Mouse (Mus musculus) erythroblast, adult 5-6 weeks (primary cell): ENCODE data around the gene Rreb1. TPM values are rescaled to one million over a fixed set of nuclear protein-coding genes. Genes with fewer than 3 reads are reported as not detected.

Source experiments
- ATAC-seq: replicated peaks from 2 replicates; pipeline ENCODE4 v1.8.0; 2016; ENCODE audit warnings: moderate number of reproducible peaks, mild to moderate bottlenecking, moderate TSS enrichment, inconsistent platforms; ENCODE audit not compliant: poor library complexity, low FRiP score, severe bottlenecking
- total RNA-seq, 2 experiments: library from RNA; stranded (forward) in 1 of 2; stranded (reverse) in 1 of 2; fragments of 150-400 nt in 1 of 2; fragments of 200-764, 138-1000 nt in 1 of 2; gene quantifications; 2 replicates each; pipeline versions ENCODE4 v1.2.3 to v1.2.4; 2015 to 2017; ENCODE audit warnings: low replicate concordance in 2 of 2

Gene Rreb1
- total RNA-seq, 2 experiments from 2014 or later: 8.2 to 11.7 TPM

- ATAC-seq: no peak
Measured at GRCm38 (mm10) chr13:37864697-37865096, 86.5 kb downstream of the Rreb1 start.

GRCm38 (mm10) chr13:37866296-37866695 is 88.1 kb downstream of the Rreb1 start:
- ATAC-seq: no peak

GRCm38 (mm10) chr13:37866846-37867245 is 88.6 kb downstream of the Rreb1 start:
- ATAC-seq: no peak

- no peak for ATAC-seq
Measured at GRCm38 (mm10) chr13:37870118-37870908, 92.1 kb downstream of the Rreb1 start.

- no peak for ATAC-seq
Measured at GRCm38 (mm10) chr13:37872142-37872835, 94.1 kb downstream of the Rreb1 start.

- ATAC-seq: no peak
Measured at GRCm38 (mm10) chr13:37873125-37873891, 95.1 kb downstream of the Rreb1 start.

GRCm38 (mm10) chr13:37875919-37876318 is 97.7 kb downstream of the Rreb1 start:
- ATAC-seq: no peak

- no peak for ATAC-seq
Measured at GRCm38 (mm10) chr13:37876366-37876765, 98.2 kb downstream of the Rreb1 start.

- ATAC-seq: no peak
Measured at GRCm38 (mm10) chr13:37876836-37877235, 98.6 kb downstream of the Rreb1 start.

GRCm38 (mm10) chr13:37877241-37877640 is 99.0 kb downstream of the Rreb1 start:
- no peak for ATAC-seq

GRCm38 (mm10) chr13:37878918-37879331 is 100.7 kb downstream of the Rreb1 start:
- peak; percentile 60 for ATAC-seq

- ATAC-seq: peak; percentile 36; the same call in 1 of the 2 replicates
Measured at GRCm38 (mm10) chr13:37879556-37879955, 101.4 kb downstream of the Rreb1 start.

GRCm38 (mm10) chr13:37880035-37880434 is 101.8 kb downstream of the Rreb1 start:
- no peak for ATAC-seq

- no peak for ATAC-seq
Measured at GRCm38 (mm10) chr13:37880581-37881130, 102.5 kb downstream of the Rreb1 start.

GRCm38 (mm10) chr13:37882521-37882920 is 104.3 kb downstream of the Rreb1 start:
- no peak for ATAC-seq

GRCm38 (mm10) chr13:37883008-37883407 is 104.8 kb downstream of the Rreb1 start:
- ATAC-seq: no peak

- peak; percentile 26; the same call in 1 of the 2 replicates for ATAC-seq
Measured at GRCm38 (mm10) chr13:37885392-37885791, 107.2 kb downstream of the Rreb1 start.

GRCm38 (mm10) chr13:37886024-37886423 is 107.8 kb downstream of the Rreb1 start:
- no peak for ATAC-seq

- no peak for ATAC-seq
Measured at GRCm38 (mm10) chr13:37894756-37895155, 116.6 kb downstream of the Rreb1 start.
